Mouse (Mus musculus): ENCODE measurements at regions not wholly inside any gene's neighbourhood (a gene's known extent, or its start where the extent isn't known, plus 50 kb on each side); places are given as distances from the start of the nearest gene placed in this dataset.
A peak's percentile ranks its signal among the peaks of the same experiment; 100 is the strongest.
"Not testable (repeated sequence)": the region's sequence is repeated elsewhere in the genome, so short reads cannot be mapped to it uniquely, and the experiment has no call there.

- DNase-seq (ENCODE audit: low spot score in 2 of 2) = no peak
Measured at GRCm38 (mm10) chr8:63829096-63829495, 123.0 kb downstream of the Sgo2b start.

- DNase-seq (ENCODE audit: low spot score in 2 of 2) = no peak
Measured at GRCm38 (mm10) chr8:63828141-63828540, 123.9 kb downstream of the Sgo2b start.

GRCm38 (mm10) chr8:63784496-63784895, 167.6 kb downstream of the Sgo2b start:
- peak in 1 of 2 experiments; percentile 18 for DNase-seq (ENCODE audit: low spot score in 2 of 2)

GRCm38 (mm10) chr8:63760891-63761290, 191.2 kb downstream of the Sgo2b start:
- no peak for DNase-seq (ENCODE audit: low spot score in 2 of 2)

- not testable (repeated sequence) for DNase-seq (ENCODE audit: low spot score in 2 of 2)
Measured at GRCm38 (mm10) chr8:63759931-63760330, 192.1 kb downstream of the Sgo2b start.

- no peak for DNase-seq (ENCODE audit: low spot score in 2 of 2)
Measured at GRCm38 (mm10) chr8:63755236-63755635, 196.8 kb downstream of the Sgo2b start.

- no peak for DNase-seq (ENCODE audit: low spot score in 2 of 2)
Measured at GRCm38 (mm10) chr8:63754812-63755211, 197.2 kb downstream of the Sgo2b start.

GRCm38 (mm10) chr8:63753236-63753635, 198.8 kb downstream of the Sgo2b start:
- no peak for DNase-seq (ENCODE audit: low spot score in 2 of 2)

GRCm38 (mm10) chr8:63734411-63734810, 217.6 kb downstream of the Sgo2b start:
- DNase-seq (ENCODE audit: low spot score in 2 of 2) = no peak

GRCm38 (mm10) chr8:63730741-63731140, 221.3 kb downstream of the Sgo2b start:
- DNase-seq (ENCODE audit: low spot score in 2 of 2) = not testable (repeated sequence)

All from layer of hippocampus, postnatal 14 days (tissue).